Mouse (Mus musculus) lung, embryonic 14.5 days (tissue): ENCODE data around the gene Gsx2. TPM values are rescaled to one million over a fixed set of nuclear protein-coding genes. Genes with fewer than 3 reads are reported as not detected.

Source experiments
- ATAC-seq: fragments of 200-750 bp; cut with Nextera tagmentation; 2 replicates; pipeline ENCODE4 v1.8.0; 2017; ENCODE audit warnings: mild to moderate bottlenecking, moderate TSS enrichment, moderate library complexity; ENCODE audit not compliant: insufficient read depth
- DNase-seq: peaks from one replicate; pipeline ENCODE4 v3.0.0-alpha.2; 2015
- H3K27ac ChIP-seq: fragments of 300-500 bp; sonication (generic); 2 replicates; pipeline ENCODE4 v1.5.1; 2014; ENCODE audit warnings: low read depth, mild to moderate bottlenecking, moderate library complexity
- H3K27me3 ChIP-seq: fragments of 300-500 bp; sonication (generic); 2 replicates; pipeline ENCODE4 v1.6.1; 2014; ENCODE audit warnings: low read length, control low read depth; ENCODE audit not compliant: insufficient read depth
- H3K36me3 ChIP-seq: fragments of 300-500 bp; sonication (generic); 2 replicates; pipeline ENCODE4 v1.6.1; 2014; ENCODE audit warnings: control low read depth; ENCODE audit not compliant: insufficient read depth
- H3K4me1 ChIP-seq: fragments of 300-500 bp; sonication (generic); 2 replicates; pipeline ENCODE4 v1.6.1; 2014; ENCODE audit warnings: antibody characterized with exemption, control low read depth; ENCODE audit not compliant: insufficient read depth
- H3K4me2 ChIP-seq: fragments of 300-500 bp; sonication (generic); 2 replicates; pipeline ENCODE4 v1.6.1; 2014; ENCODE audit warnings: mild to moderate bottlenecking
- H3K4me3 ChIP-seq: fragments of 300-500 bp; sonication (generic); 2 replicates; pipeline ENCODE4 v1.5.1; 2014; ENCODE audit warnings: low read depth, low read length
- H3K9ac ChIP-seq: fragments of 300-500 bp; sonication (generic); 2 replicates; pipeline ENCODE4 v1.6.1; 2014
- H3K9me3 ChIP-seq: fragments of 300-500 bp; sonication (generic); 2 replicates; pipeline ENCODE4 v1.6.1; 2016; ENCODE audit warnings: low read depth, low read length, control low read depth
- CTCF ChIP-seq: IDR thresholded peaks from 2 replicates; pipeline ENCODE4 v1.5.1; 2016; ENCODE audit warnings: antibody characterized with exemption, low read depth
- WGBS: fragments of 180-500 bp; shearing (Covaris S2); extraction: QIAGEN DNeasy Blood & Tissue Kit; methylation state at CpG from one replicate; pipeline ENCODE4 v1.1.7; 2014; 5-methylcytosine and 5-hydroxymethylcytosine counted together
- polyA plus RNA-seq: library from polyadenylated mRNA; unstranded; fragments of >200 nt; fragmentation: Nextera tagmentation; extraction: Ambion mirVana; gene quantifications from 2 replicates; pipeline ENCODE4 v1.2.1, GENCODE M21; 2014

The Gsx2 gene
- polyA plus RNA-seq, result not detected in 2 replicates

DNA sequence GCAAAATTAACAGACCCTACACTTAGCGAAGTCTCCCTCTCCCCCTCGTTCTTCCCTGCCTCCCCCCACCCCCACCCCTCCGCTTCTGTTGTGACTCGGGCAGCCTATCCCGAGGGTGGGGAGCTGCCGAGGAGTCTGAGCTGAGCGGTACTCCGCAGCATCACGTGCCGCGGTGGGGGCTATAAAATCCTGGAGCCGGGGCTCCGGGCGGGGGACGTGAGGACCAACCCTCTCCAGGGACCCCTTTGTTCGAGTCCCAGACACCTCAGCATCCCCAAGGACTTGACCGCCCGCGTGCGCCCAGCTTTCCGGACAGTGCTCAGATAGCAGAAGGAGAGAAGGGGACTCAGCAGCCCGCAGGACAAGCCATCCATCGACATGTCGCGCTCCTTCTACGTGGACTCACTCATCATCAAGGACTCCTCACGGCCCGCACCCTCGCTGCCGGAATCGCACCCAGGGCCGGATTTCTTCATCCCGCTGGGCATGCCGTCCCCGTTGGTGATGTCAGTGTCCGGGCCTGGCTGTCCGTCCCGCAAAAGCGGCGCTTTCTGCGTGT lies at the start of gene Gsx2:
Gene Gsx2 (plus strand): TSS at position 219 of the 559 bp plus-strand sequence.
- no peak within 1 kb of the TSS for H3K9ac ChIP-seq

DNA sequence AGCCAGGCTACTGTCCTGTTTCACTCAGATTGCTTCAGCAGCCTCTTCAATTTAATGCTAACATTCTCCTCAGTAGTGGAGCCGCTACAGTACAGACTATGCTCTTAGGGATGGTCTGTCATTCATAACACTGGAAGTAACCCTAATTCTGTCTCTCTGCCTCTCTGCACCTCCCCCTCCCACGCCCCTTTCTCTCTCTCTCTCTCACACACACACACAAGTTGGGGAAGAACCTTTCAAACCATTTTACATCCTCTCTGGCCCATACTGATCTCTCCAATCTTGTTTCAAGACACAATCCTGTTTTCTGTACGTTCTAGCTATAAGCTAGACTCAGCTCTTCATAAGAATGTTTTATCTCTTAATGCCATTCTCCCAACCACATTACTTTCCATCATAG lies 39.9 kb upstream of the Gsx2 start:
- 83% methylated on average over 3 of the region's 3 CpGs for WGBS
- Histone ChIP-seq H3K36me3 (no peaks in the 10 kb centered on the region), H3K9me3 (no peaks in the 10 kb centered on the region), H3K27me3 (no peaks in the 10 kb centered on the region), H3K4me1 (no peaks in the 10 kb centered on the region), H3K27ac (no peak overlapping the region), H3K4me2 (no peak overlapping the region), H3K4me3 (no peak overlapping the region), H3K9ac (no peak overlapping the region)
- TF ChIP-seq CTCF, result no peak
- DNase-seq (no peak), ATAC-seq (no peak)

More for the DNA sequence above, at the start of gene Gsx2:
- H3K4me2 ChIP-seq, result peak within 1 kb of the TSS; percentile 40
- no peaks in the 10 kb centered on the region for H3K9me3 ChIP-seq
- no peak within 1 kb of the TSS for H3K27ac ChIP-seq
- peaks cover 100% of the 10 kb centered on the region for H3K27me3 ChIP-seq
- H3K36me3 ChIP-seq, result no peaks in the 10 kb centered on the region
- peak; percentile 49; the same call in 1 of the 2 replicates for ATAC-seq
- no peaks in the 10 kb centered on the region for H3K4me1 ChIP-seq
- TF ChIP-seq CTCF, result no peak
- H3K4me3 ChIP-seq, result peak within 1 kb of the TSS; percentile 19; the same call in 1 of the 2 replicates
- under 1% methylated on average over 41 of the region's 41 CpGs for WGBS
- no peak for DNase-seq

DNA sequence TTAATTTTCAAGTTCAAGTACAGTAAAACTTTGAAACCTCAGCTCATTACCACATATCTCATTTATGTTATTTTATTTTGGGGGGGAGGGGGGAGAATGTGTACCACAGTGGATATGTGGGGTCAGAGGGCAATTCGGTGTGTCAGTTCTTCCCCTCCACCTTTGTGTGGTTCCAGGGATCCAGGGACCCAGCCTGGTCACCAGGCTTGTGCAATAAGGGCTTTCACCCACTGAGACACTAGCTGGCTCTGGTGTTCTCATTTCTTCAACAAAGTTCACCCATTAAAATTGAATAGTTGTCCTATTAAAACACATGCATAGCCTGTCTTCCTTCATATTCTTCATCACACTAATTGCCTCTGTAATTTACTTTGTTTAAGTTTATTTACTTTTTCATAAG lies 36.1 kb upstream of the Gsx2 start:
- no peak for TF ChIP-seq CTCF
- Histone ChIP-seq H3K4me3 (no peak overlapping the region), H3K27me3 (no peaks in the 10 kb centered on the region), H3K27ac (no peak overlapping the region), H3K9ac (no peak overlapping the region), H3K4me2 (no peak overlapping the region), H3K9me3 (no peaks in the 10 kb centered on the region), H3K4me1 (peaks cover 6% of the 10 kb centered on the region; the same call in 1 of the 2 replicates), H3K36me3 (no peaks in the 10 kb centered on the region)
- DNase-seq (no peak), ATAC-seq (no peak)
- WGBS, result 94% methylated on average over 1 of the region's 1 CpGs

DNA sequence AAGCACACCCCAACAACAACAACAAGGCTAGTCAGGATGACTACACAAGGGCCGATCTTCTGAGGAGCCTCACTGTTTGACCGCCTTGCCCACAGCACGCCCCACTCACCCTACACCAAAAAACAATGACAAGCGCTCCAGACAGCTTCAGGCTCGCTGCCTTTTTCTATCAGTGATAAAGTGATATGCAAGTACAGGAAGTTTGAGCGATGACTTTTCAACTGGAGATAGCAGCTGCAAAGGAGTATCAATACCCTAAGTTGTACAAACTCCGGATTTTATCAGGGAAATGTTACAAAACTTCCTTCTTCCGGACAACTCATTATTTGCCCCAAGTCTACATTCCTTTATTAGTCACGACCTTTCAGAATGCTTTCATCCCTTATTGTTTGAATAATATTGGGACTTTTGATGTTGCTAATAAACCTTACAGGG lies 32.4 kb upstream of the Gsx2 start:
- no peak for ATAC-seq
- peaks cover 6% of the 10 kb centered on the region; the same call in 1 of the 2 replicates for H3K4me1 ChIP-seq
- H3K4me3 ChIP-seq, result peak overlapping the region; percentile 96
- DNase-seq, result peak; percentile 29
- 15% methylated on average over 9 of the region's 9 CpGs for WGBS
- peak overlapping the region; percentile 93 for H3K4me2 ChIP-seq
- no peaks in the 10 kb centered on the region for H3K9me3 ChIP-seq
- H3K36me3 ChIP-seq, result no peaks in the 10 kb centered on the region
- no peak overlapping the region for H3K27ac ChIP-seq
- no peak for TF ChIP-seq CTCF
- H3K9ac ChIP-seq, result peak overlapping the region; percentile 99
- H3K27me3 ChIP-seq, result no peaks in the 10 kb centered on the region

DNA sequence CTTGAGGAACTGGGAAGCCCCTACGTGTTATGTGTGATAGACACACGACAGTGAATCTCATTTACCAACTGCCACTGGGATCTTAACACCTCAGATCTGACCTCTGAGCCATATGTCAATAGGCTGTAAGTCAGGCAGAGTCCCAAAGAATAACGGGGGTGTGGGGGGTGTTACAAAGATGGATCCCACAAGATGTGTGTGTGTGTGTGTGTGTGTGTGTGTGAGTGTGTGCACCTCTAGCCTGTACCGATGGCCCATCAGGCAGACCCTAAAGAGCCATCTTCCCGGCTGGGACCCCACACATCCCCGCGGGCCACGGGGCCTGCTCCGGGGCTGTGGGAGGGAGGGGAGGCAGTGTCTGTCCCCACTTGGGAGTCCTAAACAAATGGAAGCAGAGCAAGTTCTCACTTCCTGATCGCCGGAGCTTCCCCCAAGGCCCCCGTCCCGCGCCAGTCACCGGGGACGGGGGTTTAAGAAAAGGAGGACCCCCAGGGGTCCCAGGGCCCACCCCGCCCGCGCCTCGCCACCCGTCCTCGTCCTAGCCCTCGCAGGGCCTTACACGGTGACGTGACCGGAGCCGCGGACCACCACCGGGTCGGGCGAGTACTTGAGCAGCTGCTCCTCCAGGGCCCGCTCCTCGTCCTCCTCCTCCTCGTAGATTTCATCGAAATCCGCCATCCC lies 31.6 kb upstream of the Gsx2 start:
- no peaks in the 10 kb centered on the region for H3K9me3 ChIP-seq
- no peaks in the 10 kb centered on the region for H3K27me3 ChIP-seq
- H3K9ac ChIP-seq, result peak overlapping the region; percentile 99
- under 1% methylated on average over 36 of the region's 36 CpGs for WGBS
- peak overlapping the region; percentile 93 for H3K4me2 ChIP-seq
- ATAC-seq (peak; percentile 80), DNase-seq (peak; percentile 44)
- TF ChIP-seq CTCF, result no peak
- H3K4me3 ChIP-seq, result peak overlapping the region; percentile 96
- no peaks in the 10 kb centered on the region for H3K36me3 ChIP-seq
- peaks cover 6% of the 10 kb centered on the region; the same call in 1 of the 2 replicates for H3K4me1 ChIP-seq
- H3K27ac ChIP-seq, result peak overlapping the region; percentile 91

DNA sequence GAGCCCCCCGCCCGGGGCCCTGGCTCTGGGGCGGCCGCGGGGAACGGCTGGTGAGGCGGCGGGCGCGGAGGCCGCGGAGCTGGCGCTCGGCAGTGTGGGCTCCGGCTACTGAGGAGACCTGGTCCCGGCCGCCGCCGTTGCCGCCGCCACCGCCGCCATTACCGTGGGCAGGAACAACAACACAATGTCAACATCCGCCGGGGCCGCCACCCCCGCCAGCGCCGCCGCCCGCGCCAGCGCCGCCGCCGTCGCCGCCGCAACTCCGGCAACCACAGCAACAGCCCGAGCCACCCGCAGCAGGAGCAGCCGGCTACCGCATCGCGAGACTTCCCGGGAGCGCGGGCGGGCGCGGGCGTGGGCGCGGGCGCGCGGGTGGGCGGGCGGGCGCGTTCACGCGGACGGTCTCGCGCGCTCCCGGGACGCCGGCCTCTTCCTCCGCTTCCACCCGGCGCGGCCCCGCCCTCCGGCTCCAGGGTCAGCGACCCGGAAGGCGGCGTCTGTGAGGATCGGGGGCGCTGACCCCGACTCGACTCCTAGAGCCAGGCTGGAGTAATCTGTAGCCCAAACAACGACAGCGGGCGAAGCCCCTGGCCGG lies 31.0 kb upstream of the Gsx2 start, which contains the start of gene Chic2:
Gene Chic2 (minus strand): TSS at position 465 of the 595 bp plus-strand sequence.
- H3K4me3 ChIP-seq, result peak within 1 kb of the TSS; percentile 96
- ATAC-seq, result peak; percentile 93
- no peaks in the 10 kb centered on the region for H3K9me3 ChIP-seq
- peak within 1 kb of the TSS; percentile 93 for H3K4me2 ChIP-seq
- peak within 1 kb of the TSS; percentile 91 for H3K27ac ChIP-seq
- TF ChIP-seq CTCF, result no peak
- peak within 1 kb of the TSS; percentile 99 for H3K9ac ChIP-seq
- H3K27me3 ChIP-seq, result no peaks in the 10 kb centered on the region
- under 1% methylated on average over 63 of the region's 90 CpGs for WGBS
- H3K36me3 ChIP-seq, result no peaks in the 10 kb centered on the region
- DNase-seq, result peak; percentile 88
- H3K4me1 ChIP-seq, result peaks cover 6% of the 10 kb centered on the region; the same call in 1 of the 2 replicates

DNA sequence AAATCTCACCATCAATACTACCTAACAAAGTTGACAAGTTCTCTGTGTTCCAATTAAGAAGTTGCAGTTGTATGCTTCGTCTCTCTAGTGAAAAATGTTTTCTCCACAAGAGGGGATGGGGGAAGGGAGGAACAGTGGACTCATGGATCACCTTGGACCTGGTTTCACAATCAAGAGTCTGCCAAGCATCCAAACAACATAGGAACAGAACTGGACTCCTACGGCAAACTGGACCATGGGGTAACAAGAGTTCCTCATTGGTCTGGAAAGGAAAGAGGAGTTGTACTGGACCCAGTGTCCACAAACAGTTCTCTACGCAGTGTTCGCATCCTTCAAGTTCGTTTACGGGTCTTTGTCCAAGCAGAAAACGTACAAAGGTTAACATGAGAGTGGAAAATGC lies 30.0 kb upstream of the Gsx2 start:
- DNase-seq, result no peak
- no peak for TF ChIP-seq CTCF
- H3K9me3 ChIP-seq, result no peaks in the 10 kb centered on the region
- H3K27me3 ChIP-seq, result no peaks in the 10 kb centered on the region
- H3K27ac ChIP-seq, result no peak overlapping the region
- H3K9ac ChIP-seq, result no peak overlapping the region
- H3K4me1 ChIP-seq, result peaks cover 6% of the 10 kb centered on the region; the same call in 1 of the 2 replicates
- H3K4me2 ChIP-seq, result no peak overlapping the region
- no peaks in the 10 kb centered on the region for H3K36me3 ChIP-seq
- H3K4me3 ChIP-seq, result no peak overlapping the region
- WGBS, result 78% methylated on average over 7 of the region's 7 CpGs
- ATAC-seq, result no peak
